Mouse (Mus musculus) liver, embryonic 14.5 days (tissue): ENCODE measurements at regions not wholly inside any gene's neighbourhood (a gene's known extent, or its start where the extent isn't known, plus 50 kb on each side); places are given as distances from the start of the nearest gene placed in this dataset.
A peak's percentile ranks its signal among the peaks of the same experiment; 100 is the strongest.

Experiments
- CTCF ChIP-seq: IDR thresholded peaks from 2 replicates; pipeline ENCODE4 v1.5.1; 2016; ENCODE audit warnings: antibody characterized with exemption, low read depth, control low read depth
- EP300 ChIP-seq: IDR thresholded peaks from 2 replicates; pipeline ENCODE4 v1.6.1; 2016; ENCODE audit warnings: antibody characterized with exemption, low read depth

DNA sequence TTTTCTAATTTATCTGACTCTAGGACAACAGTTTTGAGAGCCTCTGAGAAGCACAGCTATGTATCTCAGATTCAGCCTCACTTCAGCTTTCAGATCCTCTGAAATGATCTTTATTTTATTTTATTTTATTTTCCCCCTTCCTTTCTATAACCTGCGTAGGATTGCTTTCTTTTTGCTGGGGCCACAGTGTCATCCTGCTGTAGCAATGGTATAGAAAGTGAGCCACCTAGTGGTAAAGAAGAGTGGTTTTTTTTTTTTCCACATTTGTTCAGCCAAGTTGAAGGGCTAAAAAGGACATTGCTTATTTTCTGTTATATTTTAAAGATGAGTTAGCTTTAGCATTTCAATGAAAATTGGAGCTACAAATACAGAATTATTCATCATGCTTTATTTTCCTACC is 966.4 kb downstream of the Fam181b start:
- peak; percentile 21; the same call in 1 of the 2 replicates for TF ChIP-seq CTCF
- no peak for TF ChIP-seq EP300
